Mouse (Mus musculus): ENCODE measurements around the gene Sh3glb1. TPM values are rescaled to one million over a fixed set of nuclear protein-coding genes. Genes with fewer than 3 reads are reported as not detected.
"Not testable (repeated sequence)": the region's sequence is repeated elsewhere in the genome, so short reads cannot be mapped to it uniquely, and the experiment has no call there.

The Sh3glb1 gene
- 22.3 and 49.9 TPM in 2 replicates for polyA plus RNA-seq (2012; rRNA removed)

DNA sequence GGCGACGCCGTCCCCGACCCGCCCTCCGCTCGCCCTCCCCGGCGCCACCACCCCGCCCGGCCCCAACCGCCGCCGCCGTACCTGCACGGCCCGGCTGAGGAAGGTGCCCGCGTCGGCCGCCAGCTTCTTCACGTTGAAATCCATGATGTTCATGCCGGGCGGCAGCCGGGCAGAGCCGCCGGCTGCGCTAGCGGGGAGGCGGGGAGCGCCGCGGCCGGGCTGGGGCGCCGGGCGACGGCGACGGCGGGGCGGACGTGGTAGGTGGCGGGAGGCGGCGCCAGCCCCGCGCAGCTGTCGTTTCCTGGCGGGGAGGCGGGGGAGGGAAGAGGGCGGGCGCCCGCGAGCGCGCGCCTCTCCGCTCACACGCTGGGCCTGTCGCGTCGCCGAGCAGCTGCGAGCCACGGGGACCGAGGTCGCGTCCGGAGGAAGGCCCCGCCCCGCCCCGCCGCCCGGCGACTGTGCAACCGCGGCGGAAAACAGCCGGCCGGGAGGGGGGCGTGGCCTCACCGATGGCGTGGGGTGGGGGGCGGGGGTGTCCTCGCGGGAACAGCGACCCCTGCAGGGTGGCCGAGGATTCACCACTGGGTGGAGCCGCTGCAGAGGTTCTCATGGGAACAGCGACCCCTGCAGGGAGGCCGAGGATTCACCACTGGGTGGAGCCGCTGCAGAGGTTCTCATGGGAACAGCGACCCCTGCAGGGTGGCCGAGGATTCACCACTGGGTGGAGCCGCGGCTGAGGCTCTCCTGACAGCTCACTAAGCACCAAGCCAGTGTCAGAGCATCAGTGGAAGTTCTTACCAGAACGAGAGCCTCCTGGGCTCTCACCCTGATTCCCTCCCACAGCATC, at the start of gene Sh3glb1:
Gene Sh3glb1 (minus strand): TSS at position 435 of the 847 bp plus-strand sequence.
- peak; percentile 97 for DNase-seq (ENCODE audit: low read depth)
- TF ChIP-seq POLR2A (IDR thresholded peaks at IDR 0.05; ENCODE audit: borderline replicate concordance, extremely low read depth, insufficient read depth, insufficient read length, poor library complexity, severe bottlenecking) (0 out of 2 replicates have a peak, but pooled peaks have one; percentile 39), CTCF (IDR thresholded peaks at IDR 0.05; ENCODE audit: borderline replicate concordance, extremely low read depth, insufficient read depth, insufficient read length) (peak; percentile 98)

DNA sequence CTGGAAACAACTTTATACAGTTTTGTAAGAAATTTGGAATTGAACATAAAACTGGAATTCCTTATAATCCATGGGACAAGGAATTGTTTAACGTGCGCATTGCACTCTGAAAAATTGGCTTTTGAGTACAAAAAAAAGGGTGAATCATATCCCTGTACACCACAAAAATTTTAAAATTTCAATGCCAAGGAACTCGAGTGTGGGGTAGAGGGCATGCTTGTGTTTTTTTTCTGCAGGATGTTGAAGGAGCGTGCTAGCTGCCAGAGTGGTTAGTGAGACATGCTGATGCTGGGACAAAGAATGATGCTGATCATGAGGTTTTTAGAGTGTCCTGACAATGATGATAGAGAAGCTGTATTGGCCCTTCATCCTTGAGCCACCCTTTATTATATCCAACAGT, 45.0 kb upstream of the Sh3glb1 start:
- DNase-seq (ENCODE audit: low read depth), result no peak
- TF ChIP-seq CTCF (IDR thresholded peaks at IDR 0.05; ENCODE audit: borderline replicate concordance, extremely low read depth, insufficient read depth, insufficient read length) (no peak), POLR2A (IDR thresholded peaks at IDR 0.05; ENCODE audit: borderline replicate concordance, extremely low read depth, insufficient read depth, insufficient read length, poor library complexity, severe bottlenecking) (no peak)

DNA sequence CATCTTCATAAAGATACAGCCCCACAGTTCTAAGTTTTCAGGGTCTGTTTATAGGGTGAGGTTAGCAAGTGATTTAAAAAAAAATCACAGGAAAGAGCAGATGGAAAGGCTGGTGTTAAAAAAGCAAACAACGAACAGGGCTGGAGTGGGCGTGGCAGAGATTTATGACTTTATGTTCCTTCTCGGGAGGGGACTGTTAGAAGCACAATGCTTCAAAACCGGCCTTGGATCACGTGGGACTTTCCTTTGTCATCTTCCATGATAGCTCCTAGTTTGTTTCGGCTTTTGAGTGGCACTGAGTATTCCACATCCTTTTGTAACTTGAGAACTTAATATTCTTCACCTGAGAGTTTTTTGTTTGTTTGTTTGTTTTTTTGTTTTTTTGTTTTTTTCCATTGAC, 41.3 kb upstream of the Sh3glb1 start:
- TF ChIP-seq CTCF (IDR thresholded peaks at IDR 0.05; ENCODE audit: borderline replicate concordance, extremely low read depth, insufficient read depth, insufficient read length) (no peak), POLR2A (IDR thresholded peaks at IDR 0.05; ENCODE audit: borderline replicate concordance, extremely low read depth, insufficient read depth, insufficient read length, poor library complexity, severe bottlenecking) (no peak)
- DNase-seq (ENCODE audit: low read depth), result no peak

DNA sequence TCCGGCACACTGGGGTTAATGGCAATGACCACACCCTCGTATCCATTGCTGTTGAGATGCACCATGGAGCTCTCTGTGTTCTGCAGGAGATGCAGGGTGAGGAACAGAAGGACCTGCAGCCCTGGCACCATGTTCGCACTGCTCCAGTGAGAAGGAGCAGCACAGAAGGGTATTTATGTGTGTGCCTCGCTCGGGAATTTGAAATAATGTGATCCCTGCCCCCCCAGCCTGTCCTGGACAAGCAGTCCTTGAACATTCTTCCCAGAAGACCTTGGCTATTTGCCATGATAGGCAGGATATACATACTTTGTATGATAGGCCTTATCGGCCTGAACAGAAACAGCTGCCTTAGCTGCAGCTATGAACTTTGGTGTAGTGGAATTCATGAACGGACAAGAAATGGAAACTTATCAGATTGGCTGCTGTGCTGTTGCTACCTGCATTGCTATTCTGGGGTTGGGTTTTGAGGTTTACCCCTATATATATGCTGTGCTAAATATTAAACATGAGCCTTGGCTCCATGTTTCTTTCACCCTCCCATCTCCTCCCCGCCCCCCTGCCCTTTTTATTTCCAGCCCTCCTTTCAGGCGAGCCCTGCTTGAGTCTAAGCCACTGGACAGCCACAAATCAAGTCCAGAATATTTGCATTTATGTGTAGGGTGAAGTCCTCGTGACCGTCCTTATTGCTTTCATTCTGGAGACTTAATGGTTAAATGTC, 40.6 kb upstream of the Sh3glb1 start, which contains the start of gene Clca3a1:
Gene Clca3a1 (minus strand): TSS at position 386 of the 718 bp plus-strand sequence.
- no peak for DNase-seq (ENCODE audit: low read depth)
- TF ChIP-seq POLR2A (IDR thresholded peaks at IDR 0.05; ENCODE audit: borderline replicate concordance, extremely low read depth, insufficient read depth, insufficient read length, poor library complexity, severe bottlenecking), result no peak
- TF ChIP-seq CTCF (IDR thresholded peaks at IDR 0.05; ENCODE audit: borderline replicate concordance, extremely low read depth, insufficient read depth, insufficient read length), result no peak

DNA sequence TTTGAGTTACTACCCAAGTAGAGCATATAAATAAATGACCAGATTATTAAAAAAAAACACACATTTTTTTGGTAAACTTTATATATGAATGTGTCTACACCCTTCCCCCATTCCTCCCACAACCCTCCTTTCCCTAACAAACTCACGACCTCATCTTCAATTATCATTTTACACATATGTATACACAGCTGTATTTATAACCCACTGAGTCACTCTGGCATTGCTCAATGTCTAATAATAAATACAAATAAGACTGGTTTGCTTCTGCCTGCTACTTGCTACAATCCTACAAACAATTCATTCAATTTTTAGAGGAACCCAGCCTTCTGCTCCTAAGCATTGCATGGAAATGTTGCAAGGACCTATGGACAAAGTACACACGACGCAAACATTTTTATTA, 39.6 kb upstream of the Sh3glb1 start:
- TF ChIP-seq CTCF (IDR thresholded peaks at IDR 0.05; ENCODE audit: borderline replicate concordance, extremely low read depth, insufficient read depth, insufficient read length), result no peak
- TF ChIP-seq POLR2A (IDR thresholded peaks at IDR 0.05; ENCODE audit: borderline replicate concordance, extremely low read depth, insufficient read depth, insufficient read length, poor library complexity, severe bottlenecking), result no peak
- DNase-seq (ENCODE audit: low read depth), result no peak

DNA sequence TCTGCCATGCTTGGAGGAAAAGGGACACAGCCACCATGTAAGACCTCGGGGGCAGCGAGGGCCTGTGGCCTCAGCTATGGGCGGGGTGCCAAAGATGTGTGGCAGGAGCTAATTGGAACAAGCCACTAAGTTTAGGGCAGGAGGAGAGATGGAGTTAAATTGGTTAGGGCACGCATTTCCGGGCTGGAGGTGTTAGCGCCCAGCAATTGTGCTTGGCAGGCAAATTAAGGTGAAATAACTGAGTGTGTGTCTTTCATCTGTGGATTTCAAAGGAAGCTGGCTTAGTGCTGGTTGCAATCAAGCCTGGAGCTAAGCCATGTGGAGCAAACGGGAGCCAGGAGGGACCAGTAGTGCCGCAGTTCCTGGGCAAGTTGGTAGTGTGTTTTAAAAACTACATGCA, 36.0 kb upstream of the Sh3glb1 start:
- DNase-seq (ENCODE audit: low read depth), result peak; percentile 61

DNA sequence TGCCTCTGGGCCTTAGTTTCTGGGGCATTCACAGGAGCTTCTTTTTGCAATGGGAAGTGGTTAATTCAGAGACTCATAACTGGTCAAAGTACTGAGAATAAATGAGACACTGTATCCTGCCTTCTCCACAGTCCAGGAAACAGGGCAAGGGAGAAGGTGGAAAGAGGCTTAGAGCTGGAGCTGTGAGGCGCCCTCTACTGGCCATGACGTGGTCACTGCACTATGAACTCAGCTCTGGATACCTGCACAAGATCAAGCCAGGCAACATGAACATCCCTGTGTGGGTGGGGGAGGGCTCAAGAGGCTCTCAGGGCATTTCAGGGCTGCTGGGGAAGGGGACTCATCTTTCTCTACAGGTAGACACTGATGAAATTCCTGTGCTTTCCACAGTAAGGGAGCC, 33.0 kb upstream of the Sh3glb1 start:
- peak; percentile 45; the same call in 1 of the 2 replicates for TF ChIP-seq CTCF (IDR thresholded peaks at IDR 0.05; ENCODE audit: borderline replicate concordance, extremely low read depth, insufficient read depth, insufficient read length)
- no peak for TF ChIP-seq POLR2A (IDR thresholded peaks at IDR 0.05; ENCODE audit: borderline replicate concordance, extremely low read depth, insufficient read depth, insufficient read length, poor library complexity, severe bottlenecking)

DNA sequence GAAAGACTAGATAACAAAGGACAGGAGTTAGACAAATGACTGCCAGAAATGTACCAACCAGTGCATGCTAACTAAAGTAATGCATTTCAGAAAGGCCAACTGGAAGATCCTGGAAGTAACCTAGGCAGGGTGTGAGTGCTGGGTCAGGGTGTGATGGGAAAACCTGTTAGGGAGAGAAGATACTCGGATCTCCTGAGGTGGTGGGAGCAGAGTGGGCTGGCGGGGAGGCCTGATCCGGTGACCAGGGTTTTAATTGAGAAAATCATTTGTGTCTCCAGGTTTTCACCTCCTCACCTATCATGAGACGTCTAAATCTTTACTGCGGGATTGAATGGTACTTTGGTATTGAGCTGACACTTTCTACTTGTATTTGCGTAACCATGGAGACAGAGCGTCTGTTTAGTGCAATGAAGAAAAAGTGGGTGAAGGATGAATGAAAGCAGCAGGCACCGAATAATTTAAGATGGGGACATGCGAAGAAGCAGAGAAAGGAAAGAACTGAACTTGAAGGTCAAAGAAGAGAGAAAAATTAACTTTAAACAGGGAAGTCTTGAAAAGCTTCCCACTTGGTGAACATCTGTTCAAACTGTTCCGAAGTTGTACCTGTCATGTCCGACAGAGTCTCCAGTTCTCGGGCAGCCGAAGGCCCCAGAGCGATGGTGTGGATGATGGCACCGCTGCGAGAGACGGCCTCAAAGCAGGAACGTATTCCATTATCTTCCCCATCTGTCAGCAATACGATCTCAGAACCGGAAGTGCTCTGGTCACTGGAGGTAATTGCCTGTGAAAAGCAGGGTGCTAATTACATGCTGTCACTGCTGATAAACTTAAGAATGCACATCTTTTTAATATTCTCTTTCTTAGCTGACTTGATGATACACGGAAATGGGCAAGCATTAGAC, 29.2 kb upstream of the Sh3glb1 start:
- peak; percentile 40 for DNase-seq (ENCODE audit: low read depth)

More for the DNA sequence above, 33.0 kb upstream of the Sh3glb1 start:
- no peak for DNase-seq (ENCODE audit: low read depth)

DNA sequence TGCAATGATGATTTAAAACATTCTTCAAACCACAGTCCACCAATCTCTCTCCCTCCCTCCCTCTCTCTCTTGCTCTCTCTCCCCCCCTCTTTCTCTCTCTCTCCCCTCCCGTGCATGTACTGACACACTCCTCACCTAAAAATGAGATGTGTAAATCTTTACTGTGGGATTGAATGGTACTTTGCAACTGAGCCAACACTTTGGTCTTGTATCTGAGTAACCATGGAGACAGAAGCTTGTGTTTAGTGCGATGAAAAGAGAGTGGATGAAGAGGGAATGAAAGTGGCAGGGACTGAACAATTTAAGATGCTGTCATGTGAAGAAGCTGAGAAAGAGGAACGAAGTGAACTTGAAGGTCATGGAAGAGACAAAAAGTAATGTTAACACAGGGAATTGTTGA, 27.6 kb upstream of the Sh3glb1 start:
- DNase-seq (ENCODE audit: low read depth), result peak; percentile 54

DNA sequence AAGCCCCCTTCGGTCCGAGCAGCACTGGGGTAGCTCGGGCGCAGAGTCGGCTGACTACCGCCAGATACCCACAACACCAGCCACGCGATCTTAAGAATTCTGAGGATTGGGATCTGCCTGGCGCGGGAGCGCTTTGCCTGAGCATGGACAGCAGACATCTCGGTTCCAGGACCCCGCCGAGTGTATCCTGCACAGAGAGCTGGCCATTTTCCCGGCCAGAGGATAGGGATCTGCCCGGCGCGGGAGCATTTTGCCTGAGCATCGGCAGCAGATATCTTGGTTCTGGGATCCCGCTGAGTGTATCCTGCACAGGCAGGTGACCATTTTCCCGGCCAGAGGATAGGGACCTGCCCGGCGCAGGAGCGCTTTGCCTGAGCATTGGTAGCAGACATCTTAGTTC, 18.3 kb upstream of the Sh3glb1 start:
- DNase-seq (ENCODE audit: low read depth), result not testable (repeated sequence)

DNA sequence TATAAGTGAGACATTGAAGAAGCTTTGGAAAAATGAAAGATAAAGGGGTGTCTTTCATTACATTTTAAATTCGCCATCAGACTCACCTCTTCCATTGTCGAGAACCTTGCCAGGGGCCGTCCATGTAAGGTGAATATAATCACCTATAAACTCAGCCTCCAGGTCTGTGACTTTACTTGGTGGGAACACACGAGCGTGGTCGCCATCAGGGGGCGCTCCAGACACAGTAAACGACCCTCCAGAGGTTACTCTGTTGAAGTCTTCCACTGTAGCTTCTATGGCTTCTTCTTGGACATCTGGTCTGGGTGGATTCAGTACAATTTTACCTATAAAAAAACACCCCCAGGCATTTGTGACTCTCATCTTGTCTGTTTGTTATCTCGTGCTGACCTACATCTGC, 16.7 kb upstream of the Sh3glb1 start:
- peak; percentile 67 for DNase-seq (ENCODE audit: low read depth)
- TF ChIP-seq POLR2A (IDR thresholded peaks at IDR 0.05; ENCODE audit: borderline replicate concordance, extremely low read depth, insufficient read depth, insufficient read length, poor library complexity, severe bottlenecking) (no peak), CTCF (IDR thresholded peaks at IDR 0.05; ENCODE audit: borderline replicate concordance, extremely low read depth, insufficient read depth, insufficient read length) (peak; percentile 52; the same call in 1 of the 2 replicates)

DNA sequence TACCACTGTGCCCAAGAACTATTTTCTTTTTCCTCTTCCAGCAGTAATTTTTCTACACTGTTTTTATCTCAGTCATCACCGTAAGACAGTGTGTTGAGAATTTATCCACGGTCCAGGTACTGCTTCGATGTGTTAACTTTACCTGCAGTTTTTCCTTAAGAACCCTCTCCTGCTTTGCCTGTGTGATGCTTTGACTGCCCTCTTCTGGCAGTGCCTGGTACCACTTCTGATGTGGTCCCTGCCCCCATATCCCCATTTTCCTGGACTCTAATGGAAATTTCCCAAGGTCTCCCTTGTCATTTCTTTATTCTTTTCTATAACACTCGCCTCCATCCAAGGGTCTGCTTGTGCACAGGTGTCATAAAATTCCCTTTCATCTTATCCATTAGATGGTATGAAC, 3.3 kb upstream of the Sh3glb1 start:
- TF ChIP-seq CTCF (IDR thresholded peaks at IDR 0.05; ENCODE audit: borderline replicate concordance, extremely low read depth, insufficient read depth, insufficient read length) (peak; percentile 62; the same call in 1 of the 2 replicates), POLR2A (IDR thresholded peaks at IDR 0.05; ENCODE audit: borderline replicate concordance, extremely low read depth, insufficient read depth, insufficient read length, poor library complexity, severe bottlenecking) (no peak)
- DNase-seq (ENCODE audit: low read depth), result peak; percentile 46

DNA sequence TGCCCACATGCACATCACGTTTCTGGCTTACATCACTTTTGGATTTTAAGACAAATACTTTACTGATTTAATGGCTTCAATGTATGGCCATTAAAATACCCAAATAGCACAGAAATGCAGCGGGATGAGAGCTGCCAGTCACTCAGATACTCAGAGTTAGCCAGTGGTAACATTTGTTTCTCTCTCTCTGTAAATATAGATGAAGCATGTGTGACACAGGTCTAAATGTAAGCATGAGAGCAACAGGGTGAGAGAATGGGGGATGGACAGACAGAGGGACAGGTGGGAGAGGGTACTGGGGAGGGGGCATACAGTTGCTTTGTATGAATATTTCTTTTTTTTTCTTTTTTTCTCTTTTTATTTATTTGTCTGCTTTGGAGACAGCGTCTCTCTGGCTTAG, 2.4 kb upstream of the Sh3glb1 start:
- DNase-seq (ENCODE audit: low read depth), result not testable (repeated sequence)

All from brain, embryonic 14.5 days (tissue).